ENCODE assay signal across 18 mouse cellular contexts in genomic region chr9:116872346-116872745, GRCm38 (mm10).
DNase-seq lines count a peak whose midpoint lies in the region; ATAC-seq and TF ChIP-seq lines count a peak whose summit lies in the region.
"Had no signal": no experiment of that assay in that cellular context is flagged by ENCODE, and none has a peak within 500 bp of the region (broad histone marks: within the 10 kb centered on the region; RNA-seq: fewer than 3 reads in every experiment).

No protein-coding gene starts in this region.

- TF ChIP-seq POLR2A in heart, adult 2 months (IDR thresholded peaks at IDR 0.05; ENCODE audit: insufficient read depth, low read depth, low read length) = no peak
- no peak for TF ChIP-seq POLR2A in embryonic fibroblast, embryonic 13.5 days (IDR thresholded peaks at IDR 0.05; ENCODE audit: low read depth, low read length)

- H3K4me2 ChIP-seq in kidney, embryonic 15.5 days = no peak overlapping the region
- peak overlapping the region; percentile 68 for H3K4me2 ChIP-seq in liver, embryonic 13.5 days
- H3K4me2 ChIP-seq: limb, embryonic 13.5 days had no signal

- H3K4me3 ChIP-seq in heart, adult 2 months = no peak overlapping the region
- H3K4me3 ChIP-seq in kidney, embryonic 15.5 days (replicated peaks) = no peak overlapping the region
- no peak overlapping the region for H3K4me3 ChIP-seq in embryonic fibroblast, embryonic 13.5 days (ENCODE audit: insufficient read depth, low read length)
- H3K4me3 ChIP-seq in liver, embryonic 13.5 days (replicated peaks) = no peak overlapping the region
- H3K4me3 ChIP-seq: hindbrain, embryonic 10.5 days; limb, embryonic 13.5 days; midbrain, embryonic 10.5 days had no signal

- H3K27ac ChIP-seq in heart, adult 2 months = peak overlapping the region; percentile 49
- peak overlapping the region; percentile 86; the same call in 1 of the 2 replicates for H3K27ac ChIP-seq in kidney, embryonic 15.5 days
- peak overlapping the region; percentile 98 for H3K27ac ChIP-seq in embryonic fibroblast, embryonic 13.5 days (ENCODE audit: insufficient read depth, low read length)
- peak overlapping the region; percentile 96 for H3K27ac ChIP-seq in liver, embryonic 13.5 days
- H3K27ac ChIP-seq: hindbrain, embryonic 10.5 days; macrophage; midbrain, embryonic 10.5 days; stomach, postnatal 0 days had no signal

- peaks cover 3% of the 10 kb centered on the region; the same call in 1 of the 2 replicates for H3K36me3 ChIP-seq in heart, adult 2 months (ENCODE audit: control insufficient read depth, insufficient read depth, low read length)
- no peaks in the 10 kb centered on the region for H3K36me3 ChIP-seq in kidney, embryonic 15.5 days
- H3K36me3 ChIP-seq in liver, embryonic 13.5 days = 0 out of 2 replicates have a peak, but pooled peaks cover 4% of the 10 kb centered on the region
- H3K36me3 ChIP-seq: G1E; hindbrain, embryonic 10.5 days; limb, embryonic 13.5 days; midbrain, embryonic 10.5 days had no signal

- WGBS in heart, adult 2 months = 52% methylated on average over 6 of the region's 6 CpGs
- 62% methylated on average over 6 of the region's 6 CpGs for WGBS in kidney, embryonic 15.5 days
- 54% methylated on average over 6 of the region's 6 CpGs for WGBS in liver, embryonic 13.5 days (ENCODE audit: insufficient replicate concordance)

- H3K79me2 ChIP-seq in heart, adult 2 months (replicated peaks; ENCODE audit: control insufficient read depth, insufficient read depth, low read length) = no peaks in the 10 kb centered on the region

- DNase-seq in heart, adult 2 months = no peak
- DNase-seq in heart, adult 9 months (ENCODE audit: low spot score in 2 of 2) = no peak
- no peak for DNase-seq in kidney, postnatal 14 days
- DNase-seq in liver, embryonic 13.5 days = no peak
- no peak for DNase-seq in natural killer cell, adult 2 months (ENCODE audit: low spot score in 2 of 2)
- DNase-seq in right cerebral cortex, postnatal 4 days = no peak
- DNase-seq: cerebellum, adult 9-11 months; gastrocnemius, postnatal 25 days; retina, postnatal 1 day had no signal

- no peaks in the 10 kb centered on the region for H3K27me3 ChIP-seq in heart, adult 2 months (ENCODE audit: control insufficient read depth, insufficient read depth, low read length)
- H3K27me3 ChIP-seq in kidney, embryonic 15.5 days = no peaks in the 10 kb centered on the region
- H3K27me3 ChIP-seq in liver, embryonic 13.5 days = no peaks in the 10 kb centered on the region
- H3K27me3 ChIP-seq: limb, embryonic 13.5 days had no signal

- TF ChIP-seq CTCF in heart, adult 2 months (IDR thresholded peaks at IDR 0.05) = no peak
- TF ChIP-seq CTCF in embryonic fibroblast, embryonic 13.5 days (IDR thresholded peaks at IDR 0.05; ENCODE audit: borderline replicate concordance, insufficient read depth, low read length) = no peak

- H3K9ac ChIP-seq in heart, adult 2 months (ENCODE audit: low read depth, low read length) = no peak overlapping the region
- no peak overlapping the region for H3K9ac ChIP-seq in kidney, embryonic 15.5 days
- no peak overlapping the region; the same call in 1 of the 2 replicates for H3K9ac ChIP-seq in liver, embryonic 13.5 days
- H3K9ac ChIP-seq: limb, embryonic 13.5 days had no signal

- intact Hi-C loops in heart, adult 2 months (cut with DNase I) = loop anchor here (5.0 to 10.0 kb wide), 2 partner anchors 198 to 380 kb away; no protein-coding TSS in a partner anchor

- peaks cover 4% of the 10 kb centered on the region for H3K4me1 ChIP-seq in heart, adult 2 months (ENCODE audit: control insufficient read depth, insufficient read depth, low read length)
- H3K4me1 ChIP-seq in kidney, embryonic 15.5 days = peaks cover 35% of the 10 kb centered on the region
- peaks cover 14% of the 10 kb centered on the region for H3K4me1 ChIP-seq in embryonic fibroblast, embryonic 13.5 days (ENCODE audit: control insufficient read depth, insufficient read depth, low read length)
- H3K4me1 ChIP-seq in liver, embryonic 13.5 days (replicated peaks) = peaks cover 54% of the 10 kb centered on the region
- H3K4me1 ChIP-seq: midbrain, embryonic 10.5 days had no signal

- ATAC-seq in kidney, embryonic 15.5 days (replicated peaks; ENCODE audit: low FRiP score) = no peak
- ATAC-seq in liver, embryonic 13.5 days (ENCODE audit: low read depth) = no peak
- ATAC-seq: forebrain, embryonic 14.5 days had no signal

- no peak for TF ChIP-seq EP300 in heart, adult 2 months (IDR thresholded peaks at IDR 0.05; ENCODE audit: insufficient read depth, low read depth, low read length)

- no peaks in the 10 kb centered on the region for H3K9me3 ChIP-seq in kidney, embryonic 15.5 days (replicated peaks)
- H3K9me3 ChIP-seq in liver, embryonic 13.5 days (replicated peaks) = no peaks in the 10 kb centered on the region
- H3K9me3 ChIP-seq: limb, embryonic 13.5 days had no signal
